Mouse (Mus musculus) testis, adult 2 months (tissue): Measurements from ENCODE around the gene Ywhag. TPM values are rescaled to one million over a fixed set of nuclear protein-coding genes. Genes with fewer than 3 reads are reported as not detected.

Source experiments
- H3K27ac ChIP-seq: fragments of 200-500 bp; 2 replicates; pipeline ENCODE4 v1.5.1; 2012; ENCODE audit warnings: low read depth, low read length; ENCODE audit not compliant: control insufficient read depth, insufficient read depth
- H3K27me3 ChIP-seq: fragments of 200-500 bp; 2 replicates; pipeline ENCODE4 v1.6.1; 2012; ENCODE audit warnings: mild to moderate bottlenecking, low read length, moderate library complexity; ENCODE audit not compliant: control insufficient read depth, insufficient read depth
- H3K36me3 ChIP-seq: fragments of 200-500 bp; 2 replicates; pipeline ENCODE4 v1.6.1; 2012; ENCODE audit warnings: mild to moderate bottlenecking, low read length; ENCODE audit not compliant: control insufficient read depth, insufficient read depth
- H3K4me1 ChIP-seq: fragments of 200-500 bp; 2 replicates; pipeline ENCODE4 v1.6.1; 2012; ENCODE audit warnings: low read length; ENCODE audit not compliant: control insufficient read depth, insufficient read depth
- H3K4me3 ChIP-seq: fragments of 200-500 bp; 2 replicates; pipeline ENCODE4 v1.5.1; 2012; ENCODE audit warnings: low read depth, mild to moderate bottlenecking, low read length, moderate library complexity, mixed read lengths; ENCODE audit not compliant: control insufficient read depth
- CTCF ChIP-seq: fragments of 200-500 bp; IDR thresholded peaks from 2 replicates; pipeline ENCODE4 v1.5.1; 2012; ENCODE audit warnings: low read depth, mild to moderate bottlenecking, inconsistent platforms, low read length, moderate library complexity; ENCODE audit not compliant: control insufficient read depth, insufficient read depth, insufficient replicate concordance
- POLR2A ChIP-seq: fragments of 200-500 bp; IDR thresholded peaks from 2 replicates; pipeline ENCODE4 v1.6.1; 2012; ENCODE audit warnings: low read depth, mild to moderate bottlenecking, inconsistent platforms, low read length, moderate library complexity; ENCODE audit not compliant: control insufficient read depth
- polyA plus RNA-seq: library from polyadenylated mRNA; depleted of rRNA; stranded (reverse); fragments of >200 nt; gene quantifications from 2 replicates; pipeline ENCODE4 v1.2.3, GENCODE M21; 2012

The Ywhag gene
- polyA plus RNA-seq, 1 experiment: 17.8 TPM

DNA sequence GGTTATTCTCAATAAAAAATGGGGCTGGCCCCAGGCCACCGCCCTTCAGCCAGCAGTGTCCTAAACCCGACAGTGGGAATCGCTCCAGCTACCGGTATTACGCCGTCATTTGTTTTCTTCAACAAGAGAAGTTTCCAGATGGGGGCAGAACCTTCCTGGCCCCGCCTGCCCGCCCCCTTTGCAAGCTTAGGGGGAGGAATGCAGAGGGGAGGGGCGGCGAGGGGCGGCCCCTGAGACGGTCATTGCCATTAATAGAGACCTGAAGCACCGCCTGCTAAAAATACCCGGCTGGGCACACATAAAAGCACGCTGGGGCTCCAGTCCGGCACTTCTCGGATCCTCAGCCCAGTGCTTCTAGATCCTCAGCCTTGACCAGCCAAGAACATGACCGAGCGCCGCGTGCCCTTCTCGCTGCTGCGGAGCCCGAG lies 46.7 kb downstream of the Ywhag start, which contains the start of gene Hspb1:
Gene Hspb1, plus strand, starts transcription at position 245 of the 428 bp plus-strand sequence.
- Histone ChIP-seq H3K4me3 (peak within 1 kb of the TSS; percentile 82), H3K4me1 (peaks cover 11% of the 10 kb centered on the region), H3K27me3 (0 out of 2 replicates have a peak, but pooled peaks cover 2% of the 10 kb centered on the region), H3K27ac (peak within 1 kb of the TSS; percentile 67), H3K36me3 (no peaks in the 10 kb centered on the region)
- TF ChIP-seq CTCF (no peak), POLR2A (peak; percentile 64)

DNA sequence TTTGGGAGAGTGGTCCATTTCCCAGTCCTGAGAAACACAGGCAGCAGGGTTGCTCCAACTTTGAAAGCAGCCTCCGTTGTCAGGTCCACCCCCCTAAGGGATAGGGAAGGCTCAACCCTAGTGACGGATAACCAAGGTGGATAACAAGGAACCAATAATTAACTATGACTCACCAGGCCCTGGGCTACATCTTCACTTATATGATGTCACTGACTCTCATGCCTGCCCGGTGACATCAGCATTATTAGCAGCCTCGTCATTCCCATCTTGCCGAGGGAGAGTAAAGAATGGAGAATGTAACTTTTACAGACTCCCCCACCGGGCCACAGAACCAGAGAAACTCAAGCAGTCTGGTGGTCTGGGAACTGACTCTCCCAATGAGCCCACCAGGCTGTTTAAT lies 49.8 kb downstream of the Ywhag start:
- TF ChIP-seq CTCF (no peak), POLR2A (no peak)
- no peak overlapping the region for H3K4me3 ChIP-seq
- peaks cover 11% of the 10 kb centered on the region for H3K4me1 ChIP-seq
- no peaks in the 10 kb centered on the region for H3K36me3 ChIP-seq
- no peak overlapping the region for H3K27ac ChIP-seq
- H3K27me3 ChIP-seq: 0 out of 2 replicates have a peak, but pooled peaks cover 2% of the 10 kb centered on the region

DNA sequence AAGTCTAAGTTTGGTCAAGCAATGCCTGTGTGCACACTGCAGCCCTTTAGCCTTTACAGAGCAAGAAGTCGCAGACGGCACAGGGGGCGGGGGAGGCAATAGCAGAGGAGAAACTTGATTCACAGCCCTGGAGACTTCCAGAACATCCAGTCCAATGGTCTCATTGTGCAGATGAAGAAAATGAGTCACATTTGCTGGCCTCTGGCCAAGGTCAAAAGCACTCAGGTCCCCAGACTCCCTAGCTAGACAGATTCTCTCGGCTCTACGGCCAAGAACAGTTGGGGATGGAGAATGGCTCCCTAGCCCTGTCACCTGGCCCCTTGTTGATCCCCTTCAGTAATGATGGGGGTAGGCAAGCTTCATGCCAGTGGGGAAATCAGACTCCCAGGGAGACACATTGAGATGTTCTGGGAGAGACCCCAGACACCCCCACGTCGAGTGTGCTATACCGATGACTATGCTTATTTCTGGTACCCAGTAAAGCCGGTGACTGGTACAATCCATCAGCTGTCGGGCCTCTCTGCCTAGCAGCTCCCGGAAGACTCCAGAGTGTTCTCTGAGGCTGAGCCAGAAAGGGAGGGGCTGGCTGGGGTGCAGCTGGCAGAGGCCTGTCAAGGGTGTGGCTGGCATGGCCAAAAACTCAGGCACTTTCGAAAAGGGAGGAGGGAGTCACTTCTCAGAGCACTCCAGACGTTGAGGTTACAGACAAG lies 54.8 kb downstream of the Ywhag start:
- Histone ChIP-seq H3K27me3 (no peaks in the 10 kb centered on the region), H3K36me3 (no peaks in the 10 kb centered on the region), H3K4me3 (no peak overlapping the region), H3K27ac (peak overlapping the region; percentile 71), H3K4me1 (peaks cover 6% of the 10 kb centered on the region)
- TF ChIP-seq POLR2A (peak; percentile 3; the same call in 1 of the 2 replicates), CTCF (no peak)

DNA sequence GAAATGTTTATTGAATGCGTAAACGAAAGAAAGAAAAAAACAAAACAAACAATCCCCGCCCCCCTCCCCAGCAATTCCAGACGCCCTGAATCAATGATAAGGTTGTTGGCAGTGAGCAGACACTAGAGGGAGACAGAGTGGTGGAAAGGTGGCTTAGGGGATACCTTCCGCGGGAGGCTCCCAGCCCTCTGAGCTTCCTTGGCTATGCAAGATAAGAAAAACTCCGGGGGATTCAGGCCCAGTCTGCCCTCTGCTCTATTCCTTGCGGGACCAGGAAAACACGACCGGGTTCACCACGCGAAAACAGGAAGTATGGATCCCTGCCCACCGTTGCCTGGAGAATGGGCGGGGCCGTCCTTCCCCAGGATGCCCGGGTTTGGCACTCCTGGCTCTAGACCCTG lies 56.6 kb downstream of the Ywhag start:
- peaks cover 11% of the 10 kb centered on the region for H3K4me1 ChIP-seq
- H3K4me3 ChIP-seq: peak overlapping the region; percentile 55
- TF ChIP-seq CTCF: peak; percentile 42; the same call in 1 of the 2 replicates
- no peak for TF ChIP-seq POLR2A
- no peaks in the 10 kb centered on the region for H3K27me3 ChIP-seq
- H3K27ac ChIP-seq: peak overlapping the region; percentile 52; the same call in 1 of the 2 replicates
- H3K36me3 ChIP-seq: no peaks in the 10 kb centered on the region

DNA sequence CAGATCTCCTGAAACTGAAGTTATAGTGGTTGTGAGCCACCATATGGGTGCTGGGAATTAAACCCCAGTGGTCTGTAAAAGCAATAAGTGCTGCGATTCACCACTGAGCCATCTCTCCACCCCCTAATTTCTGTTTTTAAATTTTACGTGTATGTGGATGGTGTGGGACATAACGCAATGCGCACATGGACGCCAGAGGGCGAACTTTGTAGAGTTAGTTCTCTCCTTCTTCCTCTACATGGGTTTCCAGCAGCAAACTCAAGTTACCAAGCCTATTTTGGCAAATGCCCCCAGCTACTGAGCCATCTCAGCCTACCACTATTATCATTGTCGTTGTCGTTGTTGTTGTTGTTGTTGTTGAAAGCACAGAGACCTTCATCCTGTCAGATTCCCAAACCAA lies 57.2 kb downstream of the Ywhag start:
- Histone ChIP-seq H3K27ac (peak overlapping the region; percentile 30; the same call in 1 of the 2 replicates), H3K4me3 (no peak overlapping the region), H3K4me1 (peaks cover 11% of the 10 kb centered on the region), H3K27me3 (no peaks in the 10 kb centered on the region), H3K36me3 (no peaks in the 10 kb centered on the region)
- TF ChIP-seq POLR2A: no peak
- TF ChIP-seq CTCF: no peak

DNA sequence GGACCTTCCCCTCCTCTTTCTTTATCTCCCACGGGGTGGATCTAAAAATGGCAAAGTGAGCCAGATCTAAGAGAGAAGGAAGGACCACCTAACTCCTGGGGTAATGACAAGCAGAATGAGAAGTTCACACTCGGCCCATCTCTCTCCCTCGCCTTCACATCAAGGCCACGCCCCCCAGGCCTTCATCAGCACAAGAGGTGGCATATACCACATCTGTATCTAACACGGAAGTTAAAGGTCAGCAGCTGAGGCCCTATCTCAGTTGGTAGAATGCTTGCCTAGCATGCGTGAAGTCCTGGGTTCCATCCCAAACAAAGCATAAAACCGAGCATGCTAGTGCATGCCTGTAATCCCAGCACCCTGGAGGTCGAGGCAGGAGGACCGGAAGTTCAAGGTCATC lies 60.7 kb downstream of the Ywhag start:
- no peak overlapping the region for H3K4me3 ChIP-seq
- H3K27me3 ChIP-seq: no peaks in the 10 kb centered on the region
- TF ChIP-seq POLR2A (no peak), CTCF (no peak)
- H3K36me3 ChIP-seq: no peaks in the 10 kb centered on the region
- no peak overlapping the region for H3K27ac ChIP-seq
- peaks cover 21% of the 10 kb centered on the region for H3K4me1 ChIP-seq

DNA sequence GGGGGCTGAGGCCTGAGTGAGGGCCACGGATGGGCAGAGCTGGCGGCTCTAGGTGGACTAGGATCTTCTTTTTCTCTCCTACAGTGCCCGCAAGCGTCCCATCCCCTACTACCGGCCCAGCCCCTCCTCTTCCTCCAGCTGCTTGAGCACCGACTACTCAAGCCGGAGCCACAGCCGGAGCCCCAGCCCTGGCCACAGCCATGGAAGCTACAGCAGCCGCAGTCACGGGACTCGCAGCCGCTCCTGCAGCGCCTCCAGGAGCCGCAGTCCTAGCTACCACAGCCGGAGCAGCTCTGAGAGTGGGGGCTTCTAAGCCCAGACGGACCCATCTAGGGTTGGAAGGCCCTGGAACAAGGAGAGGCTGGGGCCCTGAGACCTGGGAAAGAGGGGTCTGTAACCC lies 61.4 kb downstream of the Ywhag start:
- TF ChIP-seq POLR2A: no peak
- no peak for TF ChIP-seq CTCF
- H3K27me3 ChIP-seq: 0 out of 2 replicates have a peak, but pooled peaks cover 3% of the 10 kb centered on the region
- no peaks in the 10 kb centered on the region for H3K36me3 ChIP-seq
- H3K4me3 ChIP-seq: no peak overlapping the region
- H3K27ac ChIP-seq: no peak overlapping the region
- H3K4me1 ChIP-seq: peaks cover 28% of the 10 kb centered on the region

DNA sequence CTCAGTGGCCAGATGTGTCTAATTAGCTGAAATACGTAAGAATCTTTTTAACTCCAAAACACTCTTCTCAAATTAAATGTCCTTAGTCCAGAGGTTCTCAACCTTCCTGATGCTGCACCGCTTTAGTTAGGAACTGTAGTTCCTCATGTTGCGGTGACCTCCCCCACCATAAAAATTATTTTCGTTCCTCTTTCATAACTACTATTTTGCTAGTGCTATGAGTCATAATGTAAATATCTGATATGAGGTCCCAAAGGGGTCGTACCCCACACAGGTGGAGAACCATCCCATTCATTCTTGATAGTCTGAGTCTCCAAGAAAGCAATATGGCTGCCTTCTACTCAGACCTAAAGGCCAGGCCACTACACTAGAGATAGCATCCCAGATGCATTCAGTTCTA lies 63.9 kb downstream of the Ywhag start:
- TF ChIP-seq POLR2A (no peak), CTCF (no peak)
- Histone ChIP-seq H3K4me1 (peaks cover 25% of the 10 kb centered on the region), H3K36me3 (no peaks in the 10 kb centered on the region), H3K4me3 (no peak overlapping the region), H3K27ac (no peak overlapping the region), H3K27me3 (peaks cover 6% of the 10 kb centered on the region; the same call in 1 of the 2 replicates)
